Mouse (Mus musculus): ENCODE measurements at regions not wholly inside any gene's neighbourhood (a gene's known extent, or its start where the extent isn't known, plus 50 kb on each side); places are given as distances from the start of the nearest gene placed in this dataset.

DNA sequence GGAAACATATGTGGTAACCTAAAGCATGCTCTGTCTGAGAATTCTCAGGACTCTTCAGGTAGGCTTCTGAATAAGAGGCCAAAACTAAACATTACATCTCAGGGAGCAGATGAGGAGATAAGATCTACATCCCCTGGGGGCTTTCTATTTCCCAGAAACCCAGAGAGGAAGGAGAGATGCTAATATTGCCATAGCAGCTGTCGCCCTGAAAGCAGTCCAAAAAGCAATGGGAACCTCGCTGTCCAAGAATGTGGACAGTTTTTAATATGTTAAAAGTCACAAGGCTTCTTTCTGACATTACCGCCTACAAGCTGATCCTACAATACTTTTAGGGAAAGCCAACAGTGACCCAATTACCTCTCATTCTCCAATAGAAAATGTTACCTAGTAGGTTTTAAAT, 263.9 kb downstream of the Pten start:
- Histone ChIP-seq H3K4me1 (ENCODE audit: control insufficient read depth, insufficient read depth, low read length) (no peaks in the 10 kb centered on the region), H3K4me3 (replicated peaks; ENCODE audit: extremely low read depth, low read depth, low read length) (no peak overlapping the region)
- DNase-seq: no peak
- 68% methylated on average over 3 of the region's 3 CpGs for WGBS
- TF ChIP-seq POLR2A (IDR thresholded peaks at IDR 0.05; ENCODE audit: borderline replicate concordance, extremely low read depth, low read depth, low read length) (no peak), CTCF (IDR thresholded peaks at IDR 0.05; ENCODE audit: insufficient read depth, low read length) (no peak)

DNA sequence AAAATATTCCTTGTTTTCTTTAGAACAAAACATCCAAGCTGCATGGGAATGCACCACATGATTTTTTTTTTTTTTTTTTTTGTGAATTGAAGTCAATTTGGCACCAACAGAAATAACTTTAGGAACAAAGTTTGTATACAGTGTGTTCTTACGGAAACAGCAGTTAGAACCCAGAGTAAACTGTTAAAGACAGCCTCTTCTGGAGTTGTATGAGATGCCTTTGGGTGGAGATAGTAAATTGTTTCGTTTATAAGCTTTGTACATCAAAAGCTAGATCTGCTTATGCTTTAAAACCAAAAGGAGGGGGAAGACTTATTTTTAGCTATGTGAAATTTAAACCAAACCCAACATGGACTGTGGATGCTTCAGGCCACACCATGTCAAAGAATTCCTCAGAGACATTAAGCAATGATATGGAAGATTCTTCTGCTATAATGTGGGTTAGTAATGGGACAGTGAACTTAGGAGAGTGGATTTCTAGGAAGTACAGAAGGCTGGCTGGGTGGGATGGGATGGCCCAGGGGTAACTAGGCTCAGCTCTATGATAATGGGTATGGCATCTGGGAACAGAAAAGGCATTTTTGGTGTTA, 265.6 kb downstream of the Pten start:
- Histone ChIP-seq H3K4me3 (replicated peaks; ENCODE audit: extremely low read depth, low read depth, low read length) (no peak overlapping the region), H3K4me1 (ENCODE audit: control insufficient read depth, insufficient read depth, low read length) (no peaks in the 10 kb centered on the region)
- no peak for DNase-seq
- 59% methylated on average over 2 of the region's 2 CpGs for WGBS
- TF ChIP-seq CTCF (IDR thresholded peaks at IDR 0.05; ENCODE audit: insufficient read depth, low read length): no peak
- no peak for TF ChIP-seq POLR2A (IDR thresholded peaks at IDR 0.05; ENCODE audit: borderline replicate concordance, extremely low read depth, low read depth, low read length)

DNA sequence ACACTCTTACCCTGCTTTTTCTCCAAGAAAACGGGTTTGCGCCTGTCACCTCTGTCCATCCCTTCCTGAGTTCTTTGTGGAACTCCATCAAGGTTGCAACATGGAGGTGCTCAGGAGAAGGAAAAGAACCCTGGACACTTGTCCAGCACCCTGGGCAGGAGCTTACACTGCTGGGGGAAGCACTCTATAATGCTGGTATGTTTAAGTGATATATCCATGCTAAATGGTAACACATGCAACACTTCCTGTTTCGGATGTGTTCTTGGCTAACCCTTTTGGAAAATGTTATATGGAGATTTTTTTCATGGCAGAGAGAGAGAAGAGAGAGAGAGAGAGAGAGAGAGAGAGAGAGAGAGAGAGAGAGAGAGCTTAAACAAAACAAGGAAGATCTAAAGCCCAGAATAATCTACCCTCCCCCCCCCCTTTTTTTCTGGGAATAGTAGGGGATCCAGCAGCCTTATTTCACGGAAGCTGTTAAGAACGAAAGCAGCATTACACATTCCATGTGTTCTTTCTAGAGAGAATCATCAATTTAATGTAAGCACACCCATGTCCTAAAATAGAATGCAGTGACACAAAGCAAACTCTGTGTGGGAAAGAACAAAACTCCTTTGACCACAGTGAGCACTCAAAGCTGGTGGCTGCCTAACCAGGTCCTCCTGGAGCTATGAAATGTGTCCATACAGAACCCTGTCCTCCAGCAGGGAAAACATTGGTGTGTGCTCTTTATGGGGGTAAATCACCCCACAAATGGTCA, 272.6 kb downstream of the Pten start:
- no peaks in the 10 kb centered on the region for H3K4me1 ChIP-seq (ENCODE audit: control insufficient read depth, insufficient read depth, low read length)
- no peak for TF ChIP-seq POLR2A (IDR thresholded peaks at IDR 0.05; ENCODE audit: borderline replicate concordance, extremely low read depth, low read depth, low read length)
- no peak for TF ChIP-seq CTCF (IDR thresholded peaks at IDR 0.05; ENCODE audit: insufficient read depth, low read length)
- DNase-seq: no peak
- H3K4me3 ChIP-seq (replicated peaks; ENCODE audit: extremely low read depth, low read depth, low read length): no peak overlapping the region
- 60% methylated on average over 5 of the region's 5 CpGs for WGBS

DNA sequence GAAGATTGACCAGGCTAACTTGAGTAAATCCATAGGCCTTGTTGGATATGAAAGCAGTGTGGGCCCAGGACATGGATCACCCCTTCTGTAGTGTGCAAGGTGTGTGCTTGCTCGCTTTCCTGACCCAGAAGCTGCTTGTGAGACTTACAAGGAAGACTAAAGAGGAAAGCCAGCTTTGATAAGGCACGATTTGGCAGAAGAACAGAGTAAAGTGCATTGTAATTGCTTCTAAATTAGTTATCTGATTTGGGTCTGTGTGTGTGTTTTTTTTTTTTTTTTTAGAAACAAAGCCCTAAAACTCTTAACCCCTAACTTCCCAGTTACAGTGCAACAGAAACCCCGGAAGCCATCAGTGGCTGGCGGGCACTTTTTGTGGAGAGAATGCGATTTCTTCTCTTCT, 283.2 kb downstream of the Pten start:
- Histone ChIP-seq H3K4me1 (ENCODE audit: control insufficient read depth, insufficient read depth, low read length) (no peaks in the 10 kb centered on the region), H3K4me3 (replicated peaks; ENCODE audit: extremely low read depth, low read depth, low read length) (no peak overlapping the region)
- 50% methylated on average over 5 of the region's 5 CpGs for WGBS
- DNase-seq: no peak
- TF ChIP-seq CTCF (IDR thresholded peaks at IDR 0.05; ENCODE audit: insufficient read depth, low read length): no peak
- no peak for TF ChIP-seq POLR2A (IDR thresholded peaks at IDR 0.05; ENCODE audit: borderline replicate concordance, extremely low read depth, low read depth, low read length)

DNA sequence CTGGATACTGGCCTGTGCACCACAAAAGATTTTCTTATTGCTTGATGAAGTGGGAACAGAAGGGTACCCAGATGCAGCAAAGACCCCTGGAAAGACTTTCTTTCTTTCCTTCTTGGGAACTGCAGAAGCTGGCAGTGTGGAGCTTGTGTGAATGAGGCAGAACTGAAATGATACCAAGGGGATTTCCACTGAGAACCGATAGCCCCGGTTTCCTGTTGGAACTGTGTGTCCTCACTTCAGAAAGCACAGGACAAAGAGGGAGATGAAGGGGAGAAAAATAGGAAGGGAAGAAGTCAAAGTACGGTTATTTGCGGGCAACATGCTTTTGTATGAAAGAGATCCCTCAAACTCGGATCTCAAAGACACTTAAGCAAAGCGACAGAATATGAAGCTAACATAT, 283.7 kb downstream of the Pten start:
- Histone ChIP-seq H3K4me1 (ENCODE audit: control insufficient read depth, insufficient read depth, low read length) (no peaks in the 10 kb centered on the region), H3K4me3 (replicated peaks; ENCODE audit: extremely low read depth, low read depth, low read length) (no peak overlapping the region)
- TF ChIP-seq POLR2A (IDR thresholded peaks at IDR 0.05; ENCODE audit: borderline replicate concordance, extremely low read depth, low read depth, low read length) (no peak), CTCF (IDR thresholded peaks at IDR 0.05; ENCODE audit: insufficient read depth, low read length) (no peak)
- DNase-seq: no peak
- WGBS: 53% methylated on average over 6 of the region's 6 CpGs

DNA sequence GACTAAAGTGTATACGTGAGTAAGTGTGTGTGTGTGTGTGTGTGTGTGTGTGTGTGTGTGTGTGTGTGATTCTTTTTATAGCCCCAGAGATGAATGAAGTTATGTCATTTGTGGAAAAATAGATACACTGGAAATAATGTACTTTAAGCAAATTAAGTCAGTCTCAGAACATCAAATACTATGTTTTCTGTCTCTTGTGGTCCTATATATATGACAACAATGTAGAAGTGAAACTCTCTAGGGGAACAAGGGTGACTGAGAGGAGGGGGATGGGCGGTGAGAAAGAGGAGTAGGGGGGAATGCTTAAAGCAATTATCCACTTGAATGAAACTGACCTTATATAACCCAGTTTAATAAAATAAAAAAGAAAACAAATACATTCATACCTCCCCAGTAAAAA, 285.5 kb downstream of the Pten start:
- WGBS: 61% methylated on average over 2 of the region's 2 CpGs
- no peak for DNase-seq
- Histone ChIP-seq H3K4me1 (ENCODE audit: control insufficient read depth, insufficient read depth, low read length) (no peaks in the 10 kb centered on the region), H3K4me3 (replicated peaks; ENCODE audit: extremely low read depth, low read depth, low read length) (no peak overlapping the region)
- TF ChIP-seq POLR2A (IDR thresholded peaks at IDR 0.05; ENCODE audit: borderline replicate concordance, extremely low read depth, low read depth, low read length): no peak
- no peak for TF ChIP-seq CTCF (IDR thresholded peaks at IDR 0.05; ENCODE audit: insufficient read depth, low read length)

DNA sequence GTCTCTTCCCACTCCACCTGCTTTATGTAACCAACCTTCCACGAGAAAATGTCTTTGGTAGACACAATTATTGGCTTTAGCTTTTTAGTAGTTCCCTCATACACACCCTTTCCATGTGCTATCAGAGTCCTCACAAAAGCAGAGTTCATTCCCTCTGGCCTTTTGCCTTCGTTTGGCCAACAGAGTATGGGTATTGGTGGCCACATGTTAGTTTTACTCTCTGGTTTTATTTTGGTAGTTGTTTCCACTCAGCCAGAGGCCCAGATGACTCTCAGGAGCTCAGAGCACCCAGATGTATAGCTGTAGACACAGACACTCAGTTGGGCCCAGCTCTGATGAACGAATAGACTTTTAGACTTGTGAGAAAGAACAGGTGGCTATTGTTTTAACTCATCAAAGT, 286.4 kb downstream of the Pten start:
- H3K4me1 ChIP-seq (ENCODE audit: control insufficient read depth, insufficient read depth, low read length): no peaks in the 10 kb centered on the region
- WGBS: 76% methylated on average over 3 of the region's 3 CpGs
- TF ChIP-seq POLR2A (IDR thresholded peaks at IDR 0.05; ENCODE audit: borderline replicate concordance, extremely low read depth, low read depth, low read length): no peak
- TF ChIP-seq CTCF (IDR thresholded peaks at IDR 0.05; ENCODE audit: insufficient read depth, low read length): no peak
- H3K4me3 ChIP-seq (replicated peaks; ENCODE audit: extremely low read depth, low read depth, low read length): no peak overlapping the region
- DNase-seq: no peak

DNA sequence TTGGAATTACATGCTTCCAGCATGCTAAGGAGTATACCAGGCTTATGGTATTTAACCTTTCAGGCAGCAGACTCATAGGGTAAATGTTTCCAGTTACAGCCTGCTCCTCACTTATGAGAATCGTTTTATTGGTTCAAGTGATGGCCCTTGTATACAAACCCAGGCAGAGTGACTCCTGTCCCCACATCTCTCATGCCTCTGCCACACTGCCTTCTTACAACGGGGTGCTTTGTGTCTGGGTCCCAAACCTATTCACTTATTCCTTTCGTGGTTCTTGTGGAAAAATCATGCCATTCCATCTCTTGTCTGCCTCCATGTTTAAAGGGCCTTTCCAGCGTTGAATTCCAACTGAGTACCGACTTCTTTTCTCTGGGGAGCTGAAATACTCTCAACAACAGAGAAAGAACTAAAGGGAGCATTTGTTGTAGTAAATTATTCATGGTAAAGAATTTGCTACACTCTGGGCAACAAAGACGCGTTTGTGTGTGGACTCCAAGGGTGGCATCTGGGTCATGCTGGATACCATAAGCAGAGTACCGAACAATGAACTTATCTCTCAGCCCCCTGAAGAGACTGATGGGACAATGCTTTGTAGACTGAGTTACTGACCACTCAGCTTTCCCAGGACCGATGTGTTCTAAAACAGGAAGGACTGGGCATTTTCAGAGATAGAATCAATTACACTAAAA, 291.6 kb downstream of the Pten start:
- Histone ChIP-seq H3K4me3 (replicated peaks; ENCODE audit: extremely low read depth, low read depth, low read length) (no peak overlapping the region), H3K4me1 (ENCODE audit: control insufficient read depth, insufficient read depth, low read length) (no peaks in the 10 kb centered on the region)
- TF ChIP-seq CTCF (IDR thresholded peaks at IDR 0.05; ENCODE audit: insufficient read depth, low read length) (no peak), POLR2A (IDR thresholded peaks at IDR 0.05; ENCODE audit: borderline replicate concordance, extremely low read depth, low read depth, low read length) (no peak)
- no peak for DNase-seq
- 81% methylated on average over 9 of the region's 9 CpGs for WGBS

DNA sequence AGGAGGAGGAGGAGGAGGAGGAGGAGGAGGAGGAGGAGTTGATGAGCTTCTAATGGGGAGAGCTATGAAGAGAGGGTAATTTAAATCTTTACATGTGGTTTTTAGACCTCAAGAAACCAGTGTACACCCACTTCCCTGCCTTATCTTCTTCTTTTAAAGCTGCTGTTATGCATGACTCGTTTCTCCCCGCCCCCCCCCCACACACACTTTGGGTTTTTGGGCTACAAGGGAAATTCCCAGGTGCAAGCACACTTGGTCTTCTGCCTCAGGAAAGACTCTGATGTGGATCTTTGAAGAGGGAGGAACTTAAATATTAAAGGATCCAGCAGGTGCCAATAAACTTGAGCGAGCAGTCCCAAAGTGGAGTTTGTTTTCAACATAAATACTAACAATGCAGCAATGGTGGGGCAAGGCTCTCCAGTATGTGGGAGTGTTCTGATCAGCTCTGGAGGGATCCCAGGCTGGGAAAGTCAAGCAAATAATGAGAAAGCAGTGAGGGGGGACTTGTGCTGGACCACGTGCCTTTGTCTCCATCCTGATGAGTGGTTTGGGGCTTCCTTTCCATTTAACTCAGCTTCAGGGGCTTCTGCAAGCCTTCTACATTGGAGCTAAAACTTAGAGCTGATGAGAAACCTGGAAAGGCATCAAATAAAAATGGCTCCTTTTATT, 296.0 kb downstream of the Pten start:
- 62% methylated on average over 4 of the region's 4 CpGs for WGBS
- DNase-seq: no peak
- no peak for TF ChIP-seq POLR2A (IDR thresholded peaks at IDR 0.05; ENCODE audit: borderline replicate concordance, extremely low read depth, low read depth, low read length)
- no peak for TF ChIP-seq CTCF (IDR thresholded peaks at IDR 0.05; ENCODE audit: insufficient read depth, low read length)
- H3K4me1 ChIP-seq (ENCODE audit: control insufficient read depth, insufficient read depth, low read length): peaks cover 3% of the 10 kb centered on the region
- no peak overlapping the region for H3K4me3 ChIP-seq (replicated peaks; ENCODE audit: extremely low read depth, low read depth, low read length)
